Mouse (Mus musculus): Measurements from ENCODE around the gene Stk10. TPM values are rescaled to one million over a fixed set of nuclear protein-coding genes. Genes with fewer than 3 reads are reported as not detected.

Gene Stk10
- total RNA-seq, 2 experiments from 2014 or later: 9.0 to 11.5 TPM

DNA sequence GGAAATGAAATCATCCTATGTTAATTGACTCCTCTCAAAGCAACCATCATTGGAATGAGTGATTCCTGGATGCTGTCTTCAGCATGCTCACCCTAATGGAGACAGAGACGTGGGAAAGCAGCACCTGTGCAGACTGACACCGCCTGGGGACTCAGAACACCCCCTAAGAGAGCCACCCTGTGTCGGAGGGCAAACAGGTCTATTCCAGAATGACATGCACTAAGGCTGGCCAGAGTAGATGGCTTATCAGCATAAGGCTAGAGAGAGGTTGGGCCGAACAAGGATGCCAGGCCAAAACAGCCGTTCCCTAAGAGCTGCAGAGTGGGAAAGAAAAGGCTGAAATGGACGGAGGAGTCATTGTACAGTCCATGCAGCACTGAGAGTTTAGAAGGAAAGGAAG is 93.0 kb downstream of the Stk10 start:
- no peak for DNase-seq (ENCODE audit: low spot score in 2 of 2)

DNA sequence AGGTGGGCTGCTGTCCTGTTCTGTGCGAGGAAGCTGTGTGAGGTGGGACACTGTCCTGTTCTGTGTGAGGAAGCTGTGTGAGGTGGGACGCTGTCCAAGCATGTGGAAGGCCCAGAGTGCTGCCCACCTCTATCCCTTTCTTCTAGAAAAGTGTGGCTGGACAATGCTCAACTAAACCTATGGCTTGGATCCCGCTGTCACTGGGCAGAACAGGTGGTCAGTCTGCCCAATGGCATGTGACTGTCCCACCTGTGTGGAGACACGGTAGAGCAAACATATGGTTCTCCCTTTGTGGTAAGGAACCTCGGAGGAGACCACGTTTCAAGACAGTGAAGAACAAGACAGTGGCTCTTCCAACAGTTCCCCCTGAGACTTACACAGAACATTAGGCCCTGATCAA is 94.8 kb downstream of the Stk10 start:
- no peak for DNase-seq (ENCODE audit: low spot score in 2 of 2)

DNA sequence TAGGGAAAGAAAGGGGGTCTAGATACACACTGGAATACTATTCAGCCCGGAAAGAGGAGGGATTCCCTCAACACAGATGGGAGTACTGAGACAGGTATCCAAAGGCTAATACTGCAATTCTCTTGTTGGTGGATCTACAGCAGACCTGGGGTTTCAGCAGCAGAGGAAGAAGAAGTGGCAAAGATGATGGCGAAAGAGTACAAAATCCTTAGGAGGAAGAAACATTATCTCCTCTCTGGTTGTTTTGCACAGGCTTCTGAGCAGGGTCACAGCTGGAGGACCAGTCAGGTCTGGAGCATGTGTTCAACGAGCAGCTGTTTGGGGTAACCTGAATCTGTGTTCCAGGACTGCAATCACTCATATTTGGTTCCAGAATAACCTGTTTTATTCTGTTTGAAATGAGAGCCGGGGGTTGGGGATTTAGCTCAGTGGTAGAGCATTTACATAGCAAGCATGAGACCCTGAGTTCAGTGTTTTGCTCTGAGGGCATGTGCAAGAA is 96.7 kb downstream of the Stk10 start:
- no peak for DNase-seq (ENCODE audit: low spot score in 2 of 2)

DNA sequence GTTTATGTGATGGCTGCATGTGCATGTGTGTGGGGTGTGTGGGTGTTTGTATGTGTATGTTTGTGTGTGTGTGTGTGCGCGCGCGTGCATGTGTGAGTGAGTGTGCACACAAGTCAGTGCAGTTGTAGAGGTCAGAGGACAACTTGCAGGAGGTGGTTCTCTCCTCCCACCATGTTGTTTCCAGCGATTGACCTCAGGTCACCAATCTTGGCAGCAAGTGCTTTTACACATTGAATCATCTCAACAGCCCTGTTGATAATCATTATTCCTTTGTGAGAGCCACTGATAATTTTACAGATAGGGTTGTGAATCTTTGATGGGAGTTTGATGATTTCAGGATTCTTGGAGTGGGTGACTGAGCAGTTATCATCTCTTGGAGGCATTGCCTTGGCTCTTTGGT is 99.6 kb downstream of the Stk10 start:
- no peak for DNase-seq (ENCODE audit: low spot score in 2 of 2)

DNA sequence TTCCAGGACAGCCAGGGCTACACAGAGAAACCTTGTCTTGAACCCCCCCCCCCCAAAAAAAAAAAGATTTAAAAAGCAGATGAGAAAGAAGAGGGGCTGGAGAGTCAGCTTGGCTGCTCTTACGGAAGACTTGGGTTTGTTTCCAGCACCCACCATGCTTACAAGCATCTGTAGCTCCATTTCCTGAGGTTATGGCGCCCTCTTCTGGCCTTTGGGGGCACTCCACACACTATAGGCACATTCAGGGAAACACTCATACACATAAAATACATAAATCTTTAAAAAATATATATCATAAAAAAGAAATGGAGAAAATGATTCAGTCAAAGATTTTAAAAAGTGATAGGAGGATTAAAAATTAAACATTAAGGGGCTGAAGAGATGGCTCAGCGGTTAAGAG is 100.4 kb downstream of the Stk10 start:
- DNase-seq (ENCODE audit: low spot score in 2 of 2): no peak

DNA sequence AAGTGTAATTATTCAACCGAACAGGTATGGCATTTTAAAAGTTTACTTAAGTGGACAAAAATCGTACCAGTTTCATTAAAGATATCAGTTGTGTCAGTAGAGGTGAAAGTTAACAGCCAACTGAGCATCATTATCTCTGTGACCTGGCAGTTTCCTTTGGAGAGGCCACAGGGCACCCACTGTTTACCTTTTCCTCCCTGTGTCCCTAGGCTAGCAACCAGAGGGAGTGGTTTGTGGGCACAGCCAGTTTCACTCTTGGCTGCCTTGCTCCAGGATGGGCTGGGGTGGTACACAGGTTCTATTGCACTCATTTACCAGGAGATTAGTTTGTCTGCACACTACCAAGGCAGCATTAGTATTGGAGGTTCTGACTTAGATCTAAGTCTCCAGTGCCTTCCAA is 101.0 kb downstream of the Stk10 start:
- DNase-seq (ENCODE audit: low spot score in 2 of 2): no peak

DNA sequence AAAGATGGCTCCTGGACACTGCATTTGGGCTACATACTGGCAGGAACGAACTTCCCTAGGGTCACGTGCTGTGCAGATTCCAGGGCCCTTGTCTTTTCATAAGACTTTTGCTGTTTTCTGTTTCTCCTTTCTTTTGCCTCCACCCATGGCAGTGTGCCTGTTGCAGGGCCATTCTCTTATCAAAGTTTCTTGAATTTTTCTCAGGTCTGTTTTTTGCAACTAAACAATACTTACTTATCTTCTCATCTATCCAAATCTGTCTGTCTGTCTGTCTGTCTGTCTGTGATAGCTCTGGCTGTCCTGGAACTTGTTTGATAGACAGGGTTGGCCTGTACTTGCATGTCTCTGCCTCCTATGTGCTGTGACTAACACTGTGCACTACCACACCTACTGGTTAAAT is 101.7 kb downstream of the Stk10 start:
- no peak for DNase-seq (ENCODE audit: low spot score in 2 of 2)

DNA sequence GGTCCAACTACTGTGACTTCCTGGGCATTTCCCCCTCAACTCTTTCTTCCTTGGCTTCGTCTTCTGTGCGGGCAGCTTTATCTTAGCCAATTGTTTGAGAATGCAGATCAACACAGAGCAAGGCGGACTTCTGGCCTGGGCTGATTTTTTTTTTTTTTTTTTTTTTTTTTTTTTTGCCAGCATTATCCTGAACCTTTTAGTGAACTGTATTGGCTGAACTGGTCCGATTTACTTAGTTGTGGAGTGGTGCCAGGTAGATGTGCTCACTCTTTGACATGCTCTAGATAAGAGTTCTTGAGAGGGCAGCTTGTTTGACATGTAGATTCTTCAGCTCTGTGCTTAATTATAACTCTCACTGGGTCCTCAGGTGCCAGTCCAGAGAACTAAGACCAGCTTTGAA is 103.2 kb downstream of the Stk10 start:
- DNase-seq (ENCODE audit: low spot score in 2 of 2): no peak

DNA sequence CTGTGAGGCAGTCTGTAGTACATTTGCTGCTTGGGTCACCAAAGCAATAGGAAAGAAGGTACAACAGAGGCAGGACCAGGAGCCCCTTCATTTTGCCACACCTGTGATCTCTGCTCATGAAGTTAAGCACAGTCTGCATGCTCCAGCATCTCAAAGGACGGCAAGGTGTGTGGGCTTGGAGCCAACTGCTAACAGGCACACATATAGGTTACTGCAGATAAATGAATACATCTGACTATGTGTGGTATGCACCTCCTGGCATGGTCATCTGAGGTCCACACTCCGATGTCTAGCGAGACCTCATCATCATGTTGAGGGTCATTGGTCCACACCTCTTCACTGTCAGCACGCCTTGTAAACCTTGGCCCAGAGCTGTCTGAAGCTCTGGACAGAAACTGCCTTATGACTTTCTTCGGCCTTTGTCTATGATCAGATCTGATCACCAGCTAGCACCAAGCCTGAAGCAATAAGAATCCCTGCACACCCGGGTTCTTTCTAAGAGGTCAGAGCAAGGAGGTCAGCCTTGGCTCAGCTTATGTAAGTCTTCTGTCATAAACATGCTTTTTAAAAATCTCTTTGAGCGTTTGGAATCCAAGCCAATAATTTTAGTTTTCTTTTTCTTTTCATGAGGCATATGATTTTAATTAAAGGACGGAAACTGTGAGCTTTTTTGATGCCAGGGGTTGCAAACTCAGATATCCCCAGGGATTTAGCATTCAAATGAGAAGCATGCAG is 105.6 kb downstream of the Stk10 start:
- DNase-seq (ENCODE audit: low spot score in 2 of 2): no peak

DNA sequence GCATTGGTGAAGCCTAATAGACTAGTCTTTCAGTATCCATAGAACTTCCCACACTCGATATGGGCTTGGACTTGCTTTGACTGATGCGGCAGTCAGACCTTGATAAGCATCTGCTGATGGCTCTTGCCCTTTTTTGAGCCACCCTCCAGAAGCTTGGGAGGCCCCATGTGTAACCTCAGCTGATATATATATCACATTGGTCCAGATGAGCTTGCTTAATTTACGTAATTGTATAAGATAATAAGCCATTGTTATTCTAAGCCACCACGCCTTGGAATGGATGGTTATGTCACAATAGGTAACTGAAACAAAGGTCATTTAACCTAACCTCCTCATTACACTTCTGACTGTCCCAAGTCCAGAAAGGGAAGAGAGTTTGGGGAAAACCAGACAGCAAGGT is 107.5 kb downstream of the Stk10 start:
- DNase-seq (ENCODE audit: low spot score in 2 of 2): no peak

DNA sequence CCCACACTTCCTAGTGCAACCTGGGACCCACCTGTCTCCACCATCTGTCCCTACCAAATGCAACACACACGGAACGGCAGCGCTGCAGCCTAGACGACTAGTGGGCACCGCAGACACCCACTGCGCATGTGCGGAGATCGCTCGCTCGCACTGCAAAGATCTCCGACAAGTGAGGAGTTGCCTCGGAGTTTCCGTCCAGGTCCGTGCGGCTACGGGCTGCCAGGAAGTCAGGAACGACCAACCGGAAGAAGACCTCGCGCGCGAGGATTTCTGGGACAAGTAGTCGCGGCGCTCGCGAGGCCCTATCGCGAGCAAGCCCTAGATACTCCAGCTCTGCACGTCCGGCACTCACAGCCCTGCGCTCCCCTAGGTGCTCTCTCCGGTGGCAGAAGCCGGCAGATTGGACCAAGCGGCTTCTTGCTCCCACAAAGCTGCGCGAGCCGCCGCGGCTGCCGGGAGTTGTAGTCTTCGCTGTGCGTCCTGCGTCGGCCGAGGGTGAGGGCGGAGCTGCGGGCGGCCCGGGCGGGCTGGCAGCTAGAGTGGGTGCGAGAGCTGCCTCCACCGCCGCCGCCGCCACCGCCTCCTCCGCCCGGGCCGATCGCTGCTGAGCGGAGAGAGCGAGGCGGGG is 109.3 kb downstream of the Stk10 start, which contains the start of gene Fbxw11:
Gene Fbxw11, plus strand, starts transcription at position 476 of the 628 bp plus-strand sequence.
- peak; percentile 77 to 93 for DNase-seq (ENCODE audit: low spot score in 2 of 2)

DNA sequence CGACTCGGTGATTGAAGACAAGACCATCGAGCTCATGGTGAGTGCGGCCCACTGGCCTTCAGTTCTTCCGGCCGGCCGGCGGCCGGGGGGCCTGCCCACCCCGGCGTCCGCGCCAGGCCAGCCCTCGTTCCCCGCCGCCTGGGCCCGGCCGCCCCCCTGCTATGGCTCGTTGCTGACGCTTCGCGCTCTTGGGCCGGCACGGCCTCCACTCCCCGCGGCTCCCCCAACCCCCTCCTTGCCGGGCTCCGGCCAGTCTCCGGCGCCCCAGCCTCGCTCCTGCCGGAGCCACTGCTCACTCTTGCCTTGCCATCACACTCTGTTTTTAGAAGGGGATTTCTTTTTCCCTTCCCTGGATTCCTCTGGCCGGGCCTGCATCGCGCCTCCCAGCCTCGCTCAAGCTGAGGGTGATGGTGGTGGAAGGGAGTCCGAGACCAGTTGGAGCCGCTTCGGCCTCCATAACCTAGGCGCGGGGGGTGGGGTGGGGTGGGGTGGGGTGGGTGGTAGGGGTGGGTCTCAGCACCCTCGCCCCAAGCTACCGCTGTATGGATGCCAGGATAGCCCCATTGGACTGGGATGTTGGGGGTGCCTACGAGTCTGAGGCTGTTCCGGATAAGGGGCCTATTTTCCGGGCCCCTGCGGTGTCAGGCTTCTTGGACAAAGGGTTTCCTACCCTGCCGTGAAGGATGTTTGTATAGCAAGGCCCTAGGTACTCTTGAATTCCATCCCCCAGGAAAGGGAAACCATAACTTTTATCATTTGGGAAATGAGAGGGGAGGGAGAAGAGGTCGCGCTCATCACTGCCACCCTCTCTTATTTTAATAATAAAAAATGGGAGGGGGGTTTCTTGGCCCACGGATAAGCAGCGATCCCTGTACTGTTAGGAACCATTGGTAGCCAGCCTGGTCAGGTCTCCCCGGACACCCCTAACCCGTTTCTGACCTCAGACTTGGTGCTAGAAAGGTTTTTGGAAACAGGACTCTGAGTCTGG is 110.1 kb downstream of the Stk10 start:
- DNase-seq (ENCODE audit: low spot score in 2 of 2): peak in 1 of 2 experiments; percentile 45

DNA sequence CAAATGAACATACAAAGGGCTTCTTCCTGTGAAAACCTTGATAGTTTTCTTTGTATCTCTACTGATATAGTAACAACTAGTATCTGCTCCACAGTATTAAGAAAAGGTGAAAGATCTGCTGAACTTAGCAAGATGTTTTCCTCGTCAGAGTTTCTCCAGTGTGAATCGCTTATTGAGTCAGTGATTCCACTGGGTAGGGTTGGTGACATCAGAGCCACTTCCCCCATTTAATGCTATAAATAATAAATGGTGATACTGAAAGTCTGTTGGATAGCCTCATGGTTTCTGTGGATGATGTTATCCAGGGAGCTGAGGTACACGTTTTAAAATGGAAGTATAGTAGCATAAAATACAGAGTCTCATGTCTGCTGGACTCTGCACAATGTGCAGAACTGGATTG is 110.9 kb downstream of the Stk10 start:
- DNase-seq (ENCODE audit: low spot score in 2 of 2): no peak

DNA sequence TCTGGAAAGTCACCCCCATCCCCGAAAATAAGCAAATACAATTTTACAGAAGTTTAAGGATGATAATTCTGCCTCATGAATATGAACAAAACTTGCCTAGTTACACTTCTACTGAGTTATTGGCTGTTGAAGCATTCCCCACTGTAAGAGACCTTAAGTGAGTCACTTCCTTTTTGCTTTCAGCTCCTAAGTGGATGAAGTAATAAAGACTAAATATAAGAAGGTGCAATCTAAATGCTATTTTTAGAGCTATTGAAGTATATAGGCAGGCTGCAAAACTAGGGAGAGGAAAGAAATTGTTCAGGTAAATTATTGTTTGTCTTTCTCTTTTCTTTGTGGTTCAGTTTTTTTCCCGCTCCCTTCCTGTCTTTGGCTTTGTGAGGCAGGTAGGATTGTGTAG is 114.2 kb downstream of the Stk10 start:
- no peak for DNase-seq (ENCODE audit: low spot score in 2 of 2)

DNA sequence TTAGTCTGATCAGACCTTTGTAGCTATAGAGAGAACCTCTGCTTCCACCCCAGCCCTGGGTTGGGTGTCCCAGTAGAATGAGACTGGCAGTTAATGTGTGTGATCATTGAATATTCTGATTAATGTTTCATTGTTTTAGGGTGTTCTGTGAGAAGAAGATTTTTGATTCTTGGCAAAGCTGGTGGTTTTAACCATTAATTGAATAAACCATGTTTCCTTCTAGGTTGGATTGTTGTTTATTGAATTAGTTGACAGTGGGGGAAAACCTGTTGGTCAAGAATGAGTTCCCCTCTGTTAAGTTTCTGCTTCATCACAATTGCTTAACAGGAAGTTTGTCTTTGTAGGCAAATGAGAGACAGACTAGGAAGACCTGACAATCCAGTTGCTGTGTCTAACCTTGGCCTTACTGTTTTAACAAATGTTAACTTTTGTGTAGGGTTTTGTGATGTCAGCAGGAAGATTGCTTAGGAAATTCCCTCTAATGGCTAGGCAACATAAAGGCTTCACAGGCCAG is 117.2 kb downstream of the Stk10 start:
- no peak for DNase-seq (ENCODE audit: low spot score in 2 of 2)

DNA sequence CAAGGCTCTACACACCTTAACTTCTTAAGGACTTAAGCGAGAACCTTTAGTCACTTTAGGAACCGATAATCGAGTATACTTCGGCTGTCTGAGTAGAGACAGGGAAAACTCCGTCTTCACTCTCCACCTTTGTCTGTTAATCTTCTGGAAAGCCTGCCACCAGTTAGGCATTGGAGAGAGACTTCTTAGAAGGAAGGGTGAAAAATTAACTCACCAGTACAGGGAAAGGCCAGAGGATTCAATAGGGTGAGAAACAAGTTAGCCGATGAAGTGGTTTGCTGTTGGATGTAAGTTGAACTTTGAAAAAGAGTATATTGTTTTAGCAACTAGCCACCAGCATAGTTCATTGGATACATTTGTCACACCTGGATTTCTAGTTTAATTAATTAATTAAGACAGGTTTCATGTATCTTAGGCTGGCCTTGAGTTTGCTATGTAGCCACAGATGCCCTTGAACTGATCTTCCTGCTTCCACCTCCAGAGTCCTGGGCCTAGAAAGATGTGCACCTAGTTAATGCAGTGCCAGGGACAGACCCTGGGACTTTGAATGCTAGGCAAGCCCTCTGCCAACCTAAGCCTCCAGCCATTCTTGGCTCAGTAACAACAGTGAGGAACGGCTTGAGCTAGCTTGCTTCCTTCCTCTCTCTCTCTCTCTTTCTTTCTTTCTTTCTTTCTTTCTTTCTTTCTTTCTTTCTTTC is 117.9 kb downstream of the Stk10 start:
- no peak for DNase-seq (ENCODE audit: low spot score in 2 of 2)

DNA sequence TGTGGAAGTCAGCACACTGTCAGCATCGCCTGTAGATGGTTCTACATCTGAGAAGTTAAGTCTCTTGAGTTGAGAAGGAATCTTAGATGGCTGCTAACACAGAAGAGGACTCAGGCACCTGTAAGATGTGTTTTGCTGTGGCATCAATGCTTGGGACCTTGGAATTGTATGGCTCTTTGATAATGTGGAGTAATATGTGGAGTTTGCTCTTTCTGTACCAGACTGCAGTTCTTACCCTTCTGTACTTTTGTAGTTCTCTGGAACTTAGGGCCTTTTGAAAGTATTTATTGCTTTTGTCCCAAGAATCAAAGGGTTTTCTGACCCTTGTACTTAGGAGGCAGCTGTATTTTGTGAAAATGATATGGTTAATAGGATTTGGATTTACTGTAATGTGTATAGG is 118.6 kb downstream of the Stk10 start:
- no peak for DNase-seq (ENCODE audit: low spot score in 2 of 2)

DNA sequence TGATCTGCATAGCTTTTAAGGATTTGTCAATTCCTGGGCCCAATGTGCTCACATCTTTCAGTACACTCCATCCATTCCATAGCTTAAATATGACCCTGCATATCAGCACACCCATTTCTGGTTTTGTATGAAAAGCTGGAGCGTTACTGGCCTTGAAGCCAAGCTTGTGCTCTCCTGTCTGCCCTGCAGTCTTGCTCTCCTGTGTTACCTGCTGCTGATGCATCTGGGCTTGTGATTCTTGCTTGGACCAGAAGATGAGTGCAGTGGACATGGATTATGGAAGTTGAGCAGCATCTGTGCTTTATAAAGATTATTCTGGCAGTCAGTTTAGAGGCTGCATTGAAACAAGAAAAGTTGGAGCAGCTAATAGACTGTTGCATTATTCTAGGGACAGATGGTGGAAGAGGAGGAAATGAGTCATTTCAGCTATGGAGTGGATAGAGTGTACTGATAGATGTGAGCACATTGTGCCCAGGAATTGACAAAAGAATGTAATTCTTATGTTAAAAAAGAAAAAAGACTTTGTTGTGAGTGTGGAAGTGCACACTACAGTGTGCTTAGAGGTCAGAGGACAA is 129.1 kb downstream of the Stk10 start:
- no peak for DNase-seq (ENCODE audit: low spot score in 2 of 2)

DNA sequence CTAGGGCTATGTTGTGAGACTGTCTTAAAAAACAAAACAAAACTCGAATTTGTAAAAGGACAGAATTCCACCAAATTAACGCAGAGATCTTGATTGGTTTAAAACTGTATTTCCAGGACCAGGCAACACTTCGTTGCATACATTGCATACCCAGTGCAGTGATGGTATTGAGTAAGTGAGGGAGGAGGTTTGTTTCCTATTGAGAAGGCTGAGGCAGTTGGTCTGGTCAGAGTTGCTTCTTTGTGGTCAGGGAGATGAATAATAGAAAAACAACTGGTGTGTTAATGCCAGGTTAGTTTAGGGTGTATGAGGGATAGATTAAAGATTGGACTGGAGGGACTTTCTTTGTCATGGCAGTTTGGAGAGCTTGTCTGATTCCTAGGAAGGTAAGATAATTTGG is 132.5 kb downstream of the Stk10 start:
- no peak for DNase-seq (ENCODE audit: low spot score in 2 of 2)

DNA sequence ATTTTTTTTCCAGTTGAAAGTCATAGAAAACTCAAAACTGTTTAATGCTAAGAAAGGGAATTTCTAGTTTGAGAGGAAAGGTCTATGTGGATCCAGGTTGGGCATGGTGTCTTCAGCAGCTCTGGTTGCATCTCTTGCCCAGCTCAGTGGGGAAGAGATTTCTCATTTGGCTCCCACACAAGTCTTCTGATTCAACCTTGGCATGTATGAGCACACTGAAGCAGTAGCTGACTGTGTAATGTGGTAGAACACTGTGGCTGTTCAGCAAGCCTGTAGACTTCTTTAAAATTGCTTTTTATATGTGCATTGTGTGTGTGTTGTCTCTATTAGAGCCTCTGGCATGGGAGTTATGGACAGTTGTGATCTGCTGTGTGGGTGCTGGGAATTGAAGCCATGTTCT is 133.9 kb downstream of the Stk10 start:
- no peak for DNase-seq (ENCODE audit: low spot score in 2 of 2)
